Mouse (Mus musculus): ENCODE measurements at regions not wholly inside any gene's neighbourhood (a gene's known extent, or its start where the extent isn't known, plus 50 kb on each side); places are given as distances from the start of the nearest gene placed in this dataset.
A peak's percentile ranks its signal among the peaks of the same experiment; 100 is the strongest.

- H3K4me1 ChIP-seq (replicated peaks; ENCODE audit: control insufficient read depth, insufficient read depth, low read length) = no peaks in the 10 kb centered on the region
- 79% methylated on average over 5 of the region's 5 CpGs for WGBS
- H3K9me3 ChIP-seq (ENCODE audit: control insufficient read depth, low read length) = no peaks in the 10 kb centered on the region
- no peak overlapping the region for H3K9ac ChIP-seq
- no peak overlapping the region for H3K27ac ChIP-seq
- no peak for ATAC-seq (ENCODE audit: low FRiP score)
- H3K4me2 ChIP-seq (replicated peaks) = no peak overlapping the region
- H3K4me3 ChIP-seq (replicated peaks; ENCODE audit: low read length) = no peak overlapping the region
- H3K36me3 ChIP-seq (replicated peaks; ENCODE audit: control insufficient read depth, insufficient read depth) = no peaks in the 10 kb centered on the region
- H3K27me3 ChIP-seq (ENCODE audit: control insufficient read depth, insufficient read depth, low read length) = no peaks in the 10 kb centered on the region
- no peak for DNase-seq (ENCODE audit: low spot score)
These were observed 142.1 kb downstream of the Pik3r1 start for GRCm38 (mm10) chr13:101625922-101626321.

GRCm38 (mm10) chr13:101624179-101624581 lies 143.8 kb downstream of the Pik3r1 start:
- Histone ChIP-seq H3K4me2 (replicated peaks) (no peak overlapping the region), H3K27me3 (ENCODE audit: control insufficient read depth, insufficient read depth, low read length) (no peaks in the 10 kb centered on the region), H3K9ac (no peak overlapping the region), H3K4me1 (replicated peaks; ENCODE audit: control insufficient read depth, insufficient read depth, low read length) (no peaks in the 10 kb centered on the region), H3K9me3 (ENCODE audit: control insufficient read depth, low read length) (no peaks in the 10 kb centered on the region), H3K36me3 (replicated peaks; ENCODE audit: control insufficient read depth, insufficient read depth) (no peaks in the 10 kb centered on the region), H3K4me3 (replicated peaks; ENCODE audit: low read length) (no peak overlapping the region), H3K27ac (no peak overlapping the region)
- DNase-seq (ENCODE audit: low spot score) (no peak), ATAC-seq (ENCODE audit: low FRiP score) (peak; percentile 46; the same call in 1 of the 2 replicates)
- WGBS = 25% methylated on average over 5 of the region's 5 CpGs

DNA sequence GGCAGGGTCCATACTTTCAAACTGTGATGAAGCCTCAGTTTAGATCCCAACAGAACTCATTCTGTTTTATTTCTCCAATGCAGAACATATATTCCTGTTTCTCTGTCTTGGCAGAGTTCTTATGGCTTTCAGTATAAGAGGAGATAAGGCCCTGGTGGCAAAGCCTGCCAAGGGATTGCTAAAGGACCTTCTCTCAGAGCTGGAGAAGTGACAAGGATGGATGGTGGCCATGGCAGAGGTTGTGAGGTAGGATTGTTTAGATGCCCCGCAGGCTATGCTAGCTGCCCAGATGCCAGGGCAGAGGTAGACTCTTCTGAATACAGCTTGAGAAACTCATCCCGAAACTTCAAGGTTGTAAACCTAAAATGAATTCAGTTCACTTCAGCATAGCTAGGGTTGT lies 145.4 kb downstream of the Pik3r1 start:
- WGBS = 98% methylated on average over 2 of the region's 2 CpGs
- no peaks in the 10 kb centered on the region for H3K9me3 ChIP-seq (ENCODE audit: control insufficient read depth, low read length)
- no peaks in the 10 kb centered on the region for H3K27me3 ChIP-seq (ENCODE audit: control insufficient read depth, insufficient read depth, low read length)
- H3K4me3 ChIP-seq (replicated peaks; ENCODE audit: low read length) = no peak overlapping the region
- H3K9ac ChIP-seq = no peak overlapping the region
- ATAC-seq (ENCODE audit: low FRiP score) (no peak), DNase-seq (ENCODE audit: low spot score) (no peak)
- no peak overlapping the region for H3K4me2 ChIP-seq (replicated peaks)
- no peaks in the 10 kb centered on the region for H3K36me3 ChIP-seq (replicated peaks; ENCODE audit: control insufficient read depth, insufficient read depth)
- H3K27ac ChIP-seq = no peak overlapping the region
- no peaks in the 10 kb centered on the region for H3K4me1 ChIP-seq (replicated peaks; ENCODE audit: control insufficient read depth, insufficient read depth, low read length)

DNA sequence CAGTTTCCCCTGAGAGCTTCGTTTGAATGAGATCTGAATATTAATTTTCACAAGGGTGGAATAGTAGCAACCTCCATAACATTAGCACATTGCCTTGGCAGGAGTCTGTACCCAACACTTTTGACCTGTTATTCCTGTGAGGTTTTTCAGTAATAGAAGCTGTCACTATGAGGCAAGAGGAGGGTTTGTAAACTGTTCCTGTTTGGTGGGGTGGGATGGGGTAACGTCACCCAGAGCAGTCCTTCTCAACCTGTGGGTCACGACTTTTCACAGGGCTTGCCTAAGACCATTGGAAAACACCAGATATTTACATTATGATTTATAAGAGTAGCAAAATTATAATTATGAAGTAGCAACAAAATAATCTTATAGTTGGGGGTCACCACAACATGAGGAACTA lies 147.4 kb downstream of the Pik3r1 start:
- ATAC-seq (ENCODE audit: low FRiP score) (no peak), DNase-seq (ENCODE audit: low spot score) (no peak)
- no peaks in the 10 kb centered on the region for H3K4me1 ChIP-seq (replicated peaks; ENCODE audit: control insufficient read depth, insufficient read depth, low read length)
- H3K36me3 ChIP-seq (replicated peaks; ENCODE audit: control insufficient read depth, insufficient read depth) = no peaks in the 10 kb centered on the region
- no peaks in the 10 kb centered on the region for H3K9me3 ChIP-seq (ENCODE audit: control insufficient read depth, low read length)
- no peak overlapping the region for H3K9ac ChIP-seq
- H3K27me3 ChIP-seq (ENCODE audit: control insufficient read depth, insufficient read depth, low read length) = no peaks in the 10 kb centered on the region
- H3K27ac ChIP-seq = no peak overlapping the region
- no peak overlapping the region for H3K4me2 ChIP-seq (replicated peaks)
- WGBS = 79% methylated on average over 3 of the region's 3 CpGs
- H3K4me3 ChIP-seq (replicated peaks; ENCODE audit: low read length) = no peak overlapping the region

- Histone ChIP-seq H3K27me3 (ENCODE audit: control insufficient read depth, insufficient read depth, low read length) (no peaks in the 10 kb centered on the region), H3K36me3 (replicated peaks; ENCODE audit: control insufficient read depth, insufficient read depth) (no peaks in the 10 kb centered on the region), H3K9ac (no peak overlapping the region), H3K4me1 (replicated peaks; ENCODE audit: control insufficient read depth, insufficient read depth, low read length) (no peaks in the 10 kb centered on the region), H3K9me3 (ENCODE audit: control insufficient read depth, low read length) (no peaks in the 10 kb centered on the region), H3K4me3 (replicated peaks; ENCODE audit: low read length) (no peak overlapping the region), H3K27ac (no peak overlapping the region), H3K4me2 (replicated peaks) (no peak overlapping the region)
- ATAC-seq (ENCODE audit: low FRiP score) (no peak), DNase-seq (ENCODE audit: low spot score) (no peak)
- 100% methylated on average over 1 of the region's 1 CpGs for WGBS
These were observed 148.9 kb downstream of the Pik3r1 start for GRCm38 (mm10) chr13:101619154-101619553.

- 85% methylated on average over 2 of the region's 2 CpGs for whole genome bisulfite sequencing
- no peaks in the 10 kb centered on the region for H3K4me1 ChIP-seq (replicated peaks; ENCODE audit: control insufficient read depth, insufficient read depth, low read length)
- ATAC-seq (ENCODE audit: low FRiP score) (no peak), DNase-seq (ENCODE audit: low spot score) (no peak)
- no peaks in the 10 kb centered on the region for H3K27me3 ChIP-seq (ENCODE audit: control insufficient read depth, insufficient read depth, low read length)
- H3K4me2 ChIP-seq (replicated peaks) = no peak overlapping the region
- H3K4me3 ChIP-seq (replicated peaks; ENCODE audit: low read length) = no peak overlapping the region
- no peaks in the 10 kb centered on the region for H3K9me3 ChIP-seq (ENCODE audit: control insufficient read depth, low read length)
- no peaks in the 10 kb centered on the region for H3K36me3 ChIP-seq (replicated peaks; ENCODE audit: control insufficient read depth, insufficient read depth)
- no peak overlapping the region for H3K27ac ChIP-seq
- H3K9ac ChIP-seq = no peak overlapping the region
These were observed 155.2 kb downstream of the Pik3r1 start for GRCm38 (mm10) chr13:101612786-101613185.

GRCm38 (mm10) chr13:101611725-101612124 lies 156.3 kb downstream of the Pik3r1 start:
- ATAC-seq (ENCODE audit: low FRiP score) (no peak), DNase-seq (ENCODE audit: low spot score) (no peak)
- Histone ChIP-seq H3K4me2 (replicated peaks) (no peak overlapping the region), H3K9me3 (ENCODE audit: control insufficient read depth, low read length) (no peaks in the 10 kb centered on the region), H3K36me3 (replicated peaks; ENCODE audit: control insufficient read depth, insufficient read depth) (no peaks in the 10 kb centered on the region), H3K4me1 (replicated peaks; ENCODE audit: control insufficient read depth, insufficient read depth, low read length) (no peaks in the 10 kb centered on the region), H3K9ac (no peak overlapping the region), H3K27ac (no peak overlapping the region), H3K4me3 (replicated peaks; ENCODE audit: low read length) (no peak overlapping the region), H3K27me3 (ENCODE audit: control insufficient read depth, insufficient read depth, low read length) (no peaks in the 10 kb centered on the region)
- 95% methylated on average over 6 of the region's 6 CpGs for WGBS

DNA sequence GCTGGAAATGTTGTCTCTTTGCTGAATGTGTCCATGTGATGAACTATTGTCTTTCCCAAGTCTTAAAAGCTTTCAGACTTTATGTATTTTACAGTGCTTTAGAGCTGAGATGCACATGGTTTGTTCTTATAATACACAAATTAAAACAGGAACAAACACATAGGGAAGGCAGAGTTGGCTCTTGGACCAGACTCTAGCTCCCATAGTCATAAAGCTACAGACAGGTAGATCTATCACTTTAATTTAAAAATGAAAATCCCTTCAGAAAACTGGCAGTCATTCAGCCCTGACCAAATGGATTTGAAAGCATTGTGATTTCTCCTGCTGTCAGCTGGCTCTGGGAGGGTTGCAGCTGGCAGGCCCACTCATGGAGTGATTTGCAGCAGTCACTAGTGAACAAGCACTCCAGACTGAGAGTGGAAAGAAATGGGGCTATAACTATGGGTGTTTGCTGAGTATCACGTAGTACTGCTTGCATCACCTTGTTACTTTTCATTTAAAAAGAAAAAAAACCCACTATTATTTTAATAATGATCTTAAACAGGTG lies 161.8 kb downstream of the Pik3r1 start:
- H3K27ac ChIP-seq = no peak overlapping the region
- H3K27me3 ChIP-seq (ENCODE audit: control insufficient read depth, insufficient read depth, low read length) = no peaks in the 10 kb centered on the region
- no peak overlapping the region for H3K9ac ChIP-seq
- no peak for DNase-seq (ENCODE audit: low spot score)
- H3K4me1 ChIP-seq (replicated peaks; ENCODE audit: control insufficient read depth, insufficient read depth, low read length) = no peaks in the 10 kb centered on the region
- H3K4me2 ChIP-seq (replicated peaks) = no peak overlapping the region
- no peaks in the 10 kb centered on the region for H3K9me3 ChIP-seq (ENCODE audit: control insufficient read depth, low read length)
- ATAC-seq (ENCODE audit: low FRiP score) = no peak
- WGBS = 87% methylated on average over 1 of the region's 1 CpGs
- H3K36me3 ChIP-seq (replicated peaks; ENCODE audit: control insufficient read depth, insufficient read depth) = no peaks in the 10 kb centered on the region
- H3K4me3 ChIP-seq (replicated peaks; ENCODE audit: low read length) = no peak overlapping the region

- Histone ChIP-seq H3K27me3 (ENCODE audit: control insufficient read depth, insufficient read depth, low read length) (no peaks in the 10 kb centered on the region), H3K36me3 (replicated peaks; ENCODE audit: control insufficient read depth, insufficient read depth) (no peaks in the 10 kb centered on the region), H3K27ac (no peak overlapping the region), H3K4me3 (replicated peaks; ENCODE audit: low read length) (no peak overlapping the region), H3K9me3 (ENCODE audit: control insufficient read depth, low read length) (no peaks in the 10 kb centered on the region), H3K4me2 (replicated peaks) (no peak overlapping the region), H3K9ac (no peak overlapping the region), H3K4me1 (replicated peaks; ENCODE audit: control insufficient read depth, insufficient read depth, low read length) (no peaks in the 10 kb centered on the region)
- ATAC-seq (ENCODE audit: low FRiP score) (no peak), DNase-seq (ENCODE audit: low spot score) (no peak)
- 72% methylated on average over 4 of the region's 4 CpGs for WGBS
These were observed 162.3 kb downstream of the Pik3r1 start for GRCm38 (mm10) chr13:101605685-101606084.

GRCm38 (mm10) chr13:101605051-101605450 lies 163.0 kb downstream of the Pik3r1 start:
- H3K4me1 ChIP-seq (replicated peaks; ENCODE audit: control insufficient read depth, insufficient read depth, low read length) = no peaks in the 10 kb centered on the region
- ATAC-seq (ENCODE audit: low FRiP score) = no peak
- H3K9ac ChIP-seq = no peak overlapping the region
- no peaks in the 10 kb centered on the region for H3K27me3 ChIP-seq (ENCODE audit: control insufficient read depth, insufficient read depth, low read length)
- DNase-seq (ENCODE audit: low spot score) = no peak
- H3K4me2 ChIP-seq (replicated peaks) = no peak overlapping the region
- 82% methylated on average over 4 of the region's 4 CpGs for WGBS
- H3K4me3 ChIP-seq (replicated peaks; ENCODE audit: low read length) = no peak overlapping the region
- no peaks in the 10 kb centered on the region for H3K9me3 ChIP-seq (ENCODE audit: control insufficient read depth, low read length)
- no peaks in the 10 kb centered on the region for H3K36me3 ChIP-seq (replicated peaks; ENCODE audit: control insufficient read depth, insufficient read depth)
- no peak overlapping the region for H3K27ac ChIP-seq
